Mouse (Mus musculus) bone marrow macrophage, adult 2 months (primary cell): ENCODE data around the gene Olfr583. TPM values are rescaled to one million over a fixed set of nuclear protein-coding genes. Genes with fewer than 3 reads are reported as not detected.

Experiments
- H3K27ac ChIP-seq: 2 replicates; pipeline ENCODE4 v1.5.1; 2012; ENCODE audit warnings: low read depth, low read length; ENCODE audit not compliant: insufficient read depth
- H3K4me1 ChIP-seq: 2 replicates; pipeline ENCODE4 v1.6.1; 2012; ENCODE audit warnings: low read length; ENCODE audit not compliant: control insufficient read depth, insufficient read depth
- H3K4me3 ChIP-seq: 2 replicates; pipeline ENCODE4 v1.5.1; 2012; ENCODE audit warnings: mild to moderate bottlenecking, low read length, moderate library complexity; ENCODE audit not compliant: insufficient read depth
- CTCF ChIP-seq: IDR thresholded peaks from 2 replicates; pipeline ENCODE4 v1.5.1; 2012; ENCODE audit warnings: low read depth, mild to moderate bottlenecking, low read length, moderate library complexity
- POLR2A ChIP-seq: IDR thresholded peaks from 2 replicates; pipeline ENCODE4 v1.6.1; 2012; ENCODE audit warnings: mild to moderate bottlenecking, low read depth, low read length, borderline replicate concordance
- polyA plus RNA-seq: library from polyadenylated mRNA; stranded (reverse); fragments of >200 nt; gene quantifications from 2 replicates; pipeline ENCODE4 v1.2.4, GENCODE M21; 2012; ENCODE audit not compliant: missing spikeins, insufficient read depth, insufficient read length

Olfr583 gene
- polyA plus RNA-seq: not detected in 2 replicates

DNA sequence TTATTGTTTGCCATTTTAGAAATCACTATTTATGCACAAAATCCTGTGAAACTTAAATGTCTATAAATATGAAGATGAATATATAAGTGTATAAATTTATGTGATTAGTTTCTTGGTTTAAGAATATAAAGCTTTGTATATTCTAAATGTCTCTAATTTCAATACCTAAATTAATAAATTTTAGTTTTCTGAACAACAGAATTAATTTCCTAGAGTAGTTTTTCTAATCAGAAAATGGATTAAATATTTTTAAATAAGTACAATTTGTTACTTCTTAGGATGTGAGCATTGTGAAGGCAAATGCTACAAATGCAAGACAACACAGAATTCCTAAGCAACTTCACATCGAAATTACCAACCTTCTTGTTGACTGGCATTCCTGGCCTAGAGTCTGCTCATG lies at the start of gene Olfr583:
Gene Olfr583 (plus strand): TSS at position 301 of the 400 bp plus-strand sequence.
- no peak within 1 kb of the TSS for H3K27ac ChIP-seq
- TF ChIP-seq POLR2A (no peak), CTCF (no peak)
- no peak within 1 kb of the TSS for H3K4me3 ChIP-seq
- H3K4me1 ChIP-seq: no peaks in the 10 kb centered on the region

DNA sequence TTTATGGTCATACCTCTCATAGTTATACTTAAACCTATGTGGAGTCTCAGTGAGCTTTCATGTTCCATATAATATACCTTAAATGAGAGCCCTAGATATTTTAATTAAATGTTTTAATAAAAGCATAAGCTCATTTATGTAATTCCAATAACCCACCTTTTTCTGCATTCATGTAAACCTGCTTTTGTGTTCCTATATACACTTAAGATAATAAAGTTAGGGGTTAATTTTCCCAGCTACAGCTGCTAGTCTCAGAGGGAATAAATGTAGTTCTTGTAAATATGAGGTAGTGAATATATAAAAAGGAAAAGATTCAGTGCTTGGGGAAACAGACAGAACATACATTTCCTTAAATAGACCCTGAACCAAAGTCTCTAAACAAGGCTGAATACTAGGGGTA lies 13.4 kb upstream of the Olfr583 start, which contains the start of gene Olfr582:
Gene Olfr582 (plus strand): TSS at position 301 of the 400 bp plus-strand sequence.
- Histone ChIP-seq H3K27ac (no peak within 1 kb of the TSS), H3K4me3 (no peak within 1 kb of the TSS), H3K4me1 (no peaks in the 10 kb centered on the region)
- no peak for TF ChIP-seq CTCF
- TF ChIP-seq POLR2A: no peak

- no peak for TF ChIP-seq CTCF
- TF ChIP-seq POLR2A: no peak
- no peak within 1 kb of the TSS for H3K4me3 ChIP-seq
- H3K4me1 ChIP-seq: no peaks in the 10 kb centered on the region
- no peak within 1 kb of the TSS for H3K27ac ChIP-seq
Measured at GRCm38 (mm10) chr7:103081585-103081984, 30.5 kb downstream of the Olfr583 start, which contains the start of gene Olfr584. Gene Olfr584 (plus strand): TSS chr7:103081885.

DNA sequence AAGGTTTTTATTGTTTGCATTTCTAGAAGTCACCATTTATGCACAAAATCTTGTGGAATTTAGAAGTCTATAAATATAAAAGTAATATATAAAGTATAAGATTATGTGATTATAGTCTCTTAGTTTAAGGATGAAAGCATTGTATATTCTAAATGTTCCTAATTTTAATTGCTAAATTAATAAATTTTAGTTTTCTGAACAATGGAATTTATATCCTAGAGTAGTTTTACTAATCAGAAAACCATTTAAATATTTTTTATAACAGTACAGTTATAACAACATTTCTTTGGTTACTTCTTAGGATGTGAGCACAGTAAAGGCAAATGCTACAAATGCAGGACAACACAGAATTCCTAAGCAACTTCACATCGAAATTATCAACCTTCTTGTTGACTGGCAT lies 46.3 kb downstream of the Olfr583 start, which contains the start of gene Olfr585:
Gene Olfr585 (plus strand): TSS at position 301 of the 400 bp plus-strand sequence.
- H3K27ac ChIP-seq: no peak within 1 kb of the TSS
- no peak for TF ChIP-seq CTCF
- no peak for TF ChIP-seq POLR2A
- H3K4me3 ChIP-seq: no peak within 1 kb of the TSS
- H3K4me1 ChIP-seq: no peaks in the 10 kb centered on the region

Other genes starting within 250 kb of the Olfr583 start
- not detected in 2 replicates for gene Olfr564, start 247.8 kb upstream of the Olfr583 start, polyA plus RNA-seq
- gene Olfr566, start 192.5 kb upstream of the Olfr583 start, polyA plus RNA-seq: not detected in 2 replicates
- gene Olfr568, start 174.2 kb upstream of the Olfr583 start, polyA plus RNA-seq: not detected in 2 replicates
- gene Olfr569, start 160.4 kb upstream of the Olfr583 start, polyA plus RNA-seq: not detected in 2 replicates
- gene Olfr570, start 156.7 kb upstream of the Olfr583 start, polyA plus RNA-seq: not detected in 2 replicates
- gene Olfr571, start 133.8 kb upstream of the Olfr583 start, polyA plus RNA-seq: 0.11 TPM in 1 of 2 replicates, not detected in the other
- not detected in 2 replicates for gene Olfr572, start 126.9 kb upstream of the Olfr583 start, polyA plus RNA-seq
- not detected in 2 replicates for gene Olfr573-ps1, start 108.7 kb upstream of the Olfr583 start, polyA plus RNA-seq
- gene Olfr574, start 102.8 kb upstream of the Olfr583 start, polyA plus RNA-seq: not detected in 2 replicates
- not detected in 2 replicates for gene Olfr575, start 92.5 kb upstream of the Olfr583 start, polyA plus RNA-seq
- gene Olfr576, start 88.6 kb upstream of the Olfr583 start, polyA plus RNA-seq: not detected in 2 replicates
- not detected in 2 replicates for gene Olfr577, start 75.4 kb upstream of the Olfr583 start, polyA plus RNA-seq
- not detected in 2 replicates for gene Olfr578, start 62.0 kb upstream of the Olfr583 start, polyA plus RNA-seq
- gene Olfr582, start 13.3 kb upstream of the Olfr583 start, polyA plus RNA-seq: not detected in 2 replicates
- not detected in 2 replicates for gene Olfr584, start 30.6 kb downstream of the Olfr583 start, polyA plus RNA-seq
- not detected in 2 replicates for gene Olfr585, start 46.4 kb downstream of the Olfr583 start, polyA plus RNA-seq
- not detected in 2 replicates for gene Olfr586, start 74.3 kb downstream of the Olfr583 start, polyA plus RNA-seq
- gene Olfr588-ps1, start 89.6 kb downstream of the Olfr583 start, polyA plus RNA-seq: not detected in 2 replicates
- not detected in 2 replicates for gene Olfr589, start 105.1 kb downstream of the Olfr583 start, polyA plus RNA-seq
- not detected in 2 replicates for gene Olfr591, start 127.0 kb downstream of the Olfr583 start, polyA plus RNA-seq
- gene Olfr592, start 133.5 kb downstream of the Olfr583 start, polyA plus RNA-seq: not detected in 2 replicates
- not detected in 2 replicates for gene Olfr593, start 160.6 kb downstream of the Olfr583 start, polyA plus RNA-seq
- gene Olfr594, start 165.7 kb downstream of the Olfr583 start, polyA plus RNA-seq: not detected in 2 replicates
- gene Usp17ld, start 201.2 kb downstream of the Olfr583 start, polyA plus RNA-seq: not detected in 2 replicates